ENCODE assay signal across 8 mouse cellular contexts in the genomic region with DNA sequence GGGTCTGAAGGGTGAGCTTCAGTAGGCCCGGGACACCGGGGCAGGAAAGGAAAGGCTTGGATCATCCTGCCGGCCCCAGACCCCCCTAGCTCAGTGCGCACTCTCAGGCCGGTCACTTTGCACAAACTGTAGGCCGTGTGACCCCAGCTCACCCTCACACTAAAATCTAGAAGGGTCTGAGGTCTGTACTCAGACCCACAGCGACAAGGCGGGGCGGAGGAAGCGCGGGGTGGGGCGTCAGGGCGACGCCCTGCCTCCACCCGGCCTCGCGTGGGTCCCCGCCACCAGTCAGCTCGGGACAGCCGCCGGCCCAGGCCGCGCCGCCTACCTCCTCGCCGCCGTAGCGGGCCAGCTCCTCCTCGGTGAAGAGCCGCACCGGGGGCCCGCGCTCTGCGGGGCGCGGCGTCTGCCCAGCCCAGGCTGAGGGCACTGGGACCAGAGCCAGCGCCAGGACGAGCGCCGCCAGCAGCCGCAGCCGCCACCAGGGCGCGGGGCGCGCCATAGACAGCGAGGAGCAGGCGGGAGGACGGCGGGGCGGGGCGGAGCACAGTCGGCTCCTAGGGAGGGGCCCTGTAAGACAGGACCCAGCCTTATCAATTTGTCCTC. TPM values are rescaled to one million over a fixed set of nuclear protein-coding genes. Genes with fewer than 3 reads are reported as not detected.
A peak's percentile ranks its signal among the peaks of the same experiment; 100 is the strongest.
DNase-seq lines count a peak whose midpoint lies in the region; ATAC-seq and TF ChIP-seq lines count a peak whose summit lies in the region.

TSS of gene Nenf (minus strand) at position 604 of the 606 bp plus-strand sequence.

- H3K4me2 ChIP-seq in CH12.LX (ENCODE audit: insufficient read depth, low read depth, poor library complexity, severe bottlenecking): peak within 1 kb of the TSS; percentile 70
- peak within 1 kb of the TSS; percentile 81 for H3K4me2 ChIP-seq in heart, embryonic 13.5 days
- H3K4me2 ChIP-seq in kidney, postnatal 0 days (ENCODE audit: low read length): peak within 1 kb of the TSS; percentile 65
- peak within 1 kb of the TSS; percentile 71 for H3K4me2 ChIP-seq in liver, embryonic 14.5 days (ENCODE audit: low read depth)
- peak within 1 kb of the TSS; percentile 57 for H3K4me2 ChIP-seq in neural tube, embryonic 11.5 days (ENCODE audit: low read depth)
- peak within 1 kb of the TSS; percentile 67 for H3K4me2 ChIP-seq in stomach, postnatal 0 days (replicated peaks; ENCODE audit: low read depth)

- no peaks in the 10 kb centered on the region for H3K79me2 ChIP-seq in CH12.LX (replicated peaks; ENCODE audit: control insufficient read depth, extremely low read depth, insufficient read depth, poor library complexity, severe bottlenecking)

- TF ChIP-seq RAD21 in CH12.LX (IDR thresholded peaks at IDR 0.05; ENCODE audit: low read depth, low read length): no peak

- H3K27ac ChIP-seq in CH12.LX (ENCODE audit: insufficient read depth, low read depth): no peak within 1 kb of the TSS
- H3K27ac ChIP-seq in forebrain, embryonic 10.5 days: peak within 1 kb of the TSS; percentile 95
- H3K27ac ChIP-seq in heart, embryonic 13.5 days (replicated peaks): peak within 1 kb of the TSS; percentile 80
- H3K27ac ChIP-seq in kidney, postnatal 0 days: peak within 1 kb of the TSS; percentile 72
- H3K27ac ChIP-seq in liver, embryonic 14.5 days: peak within 1 kb of the TSS; percentile 74
- H3K27ac ChIP-seq in neural tube, embryonic 11.5 days (ENCODE audit: low read depth, low read length): no peak within 1 kb of the TSS
- H3K27ac ChIP-seq in stomach, postnatal 0 days (replicated peaks): peak within 1 kb of the TSS; percentile 85

- in situ Hi-C loops in CH12.LX (cut with MboI; ENCODE audit: low pct_ligation_motif_present, low pct_unique_long_range_greater_than_20kb, low sequenced_read_pairs): loop anchor here (10.0 kb wide), 1 partner anchor 247 kb away; no protein-coding TSS in a partner anchor

- TF ChIP-seq CTCF in CH12.LX (conservative IDR thresholded peaks at IDR 0.05 in 1 of 2, IDR thresholded peaks at IDR 0.05 in 1 of 2; ENCODE audit: low read depth in 2 of 2, low read length in 2 of 2): no peak; a peak in 1 of 4 replicates
- TF ChIP-seq CTCF in kidney, postnatal 0 days (IDR thresholded peaks at IDR 0.05; ENCODE audit: low read depth): peak; percentile 8; the same call in 1 of the 2 replicates
- peak; percentile 25 for TF ChIP-seq CTCF in liver, embryonic 14.5 days (IDR thresholded peaks at IDR 0.05; ENCODE audit: low read depth)
- TF ChIP-seq CTCF in stomach, postnatal 0 days (IDR thresholded peaks at IDR 0.05; ENCODE audit: low read depth): peak; percentile 46

- under 1% methylated on average over 51 of the region's 54 CpGs for WGBS in forebrain, embryonic 10.5 days
- under 1% methylated on average over 48 of the region's 54 CpGs for WGBS in heart, embryonic 13.5 days
- WGBS in kidney, postnatal 0 days: 1% methylated on average over 53 of the region's 54 CpGs
- under 1% methylated on average over 54 of the region's 54 CpGs for WGBS in liver, embryonic 14.5 days (ENCODE audit: insufficient replicate concordance)
- 2% methylated on average over 51 of the region's 54 CpGs for WGBS in neural tube, embryonic 11.5 days
- WGBS in stomach, postnatal 0 days: under 1% methylated on average over 42 of the region's 54 CpGs

- ATAC-seq in heart, embryonic 13.5 days (ENCODE audit: extremely low read depth, insufficient number of reproducible peaks, low FRiP score, low TSS enrichment): peak; percentile 76
- ATAC-seq in kidney, postnatal 0 days (replicated peaks; ENCODE audit: low FRiP score, low read depth): peak; percentile 86
- ATAC-seq in liver, embryonic 14.5 days (ENCODE audit: insufficient read depth): peak; percentile 98
- peak; percentile 91 for ATAC-seq in neural tube, embryonic 11.5 days (ENCODE audit: insufficient read depth, low FRiP score, low TSS enrichment)
- ATAC-seq in stomach, postnatal 0 days (ENCODE audit: low FRiP score, low TSS enrichment): peak; percentile 89

- H3K36me3 ChIP-seq in CH12.LX (replicated peaks in 1 of 2; ENCODE audit: control insufficient read depth in 1 of 2, insufficient read depth in 1 of 2, low read length in 1 of 2): no peaks in the 10 kb centered on the region
- no peaks in the 10 kb centered on the region for H3K36me3 ChIP-seq in forebrain, embryonic 10.5 days (replicated peaks)
- H3K36me3 ChIP-seq in heart, embryonic 13.5 days: no peaks in the 10 kb centered on the region
- no peaks in the 10 kb centered on the region for H3K36me3 ChIP-seq in kidney, postnatal 0 days (ENCODE audit: insufficient read depth, low read length)
- H3K36me3 ChIP-seq in liver, embryonic 14.5 days (replicated peaks; ENCODE audit: control insufficient read depth, insufficient read depth, low read depth): no peaks in the 10 kb centered on the region
- H3K36me3 ChIP-seq in neural tube, embryonic 11.5 days (ENCODE audit: control insufficient read depth, insufficient read depth, low read length): no peaks in the 10 kb centered on the region
- no peaks in the 10 kb centered on the region for H3K36me3 ChIP-seq in stomach, postnatal 0 days (ENCODE audit: control insufficient read depth, insufficient read depth, low read length)

- TF ChIP-seq POLR2A in CH12.LX (IDR thresholded peaks at IDR 0.05; ENCODE audit: low read depth, low read length): peak; percentile 75

- dilution Hi-C loops in CH12.LX (cut with MboI; ENCODE audit: extremely low pct_ligation_motif_present, extremely low pct_unique_long_range_greater_than_20kb, low sequenced_read_pairs): no loop called here

- no peak for TF ChIP-seq EP300 in CH12.LX (IDR thresholded peaks at IDR 0.05; ENCODE audit: low read length)
- TF ChIP-seq EP300 in liver, embryonic 14.5 days (IDR thresholded peaks at IDR 0.05; ENCODE audit: low read depth): no peak
- TF ChIP-seq EP300 in stomach, postnatal 0 days (optimal IDR thresholded peaks at IDR 0.05): no peak

- H3K4me1 ChIP-seq in CH12.LX (ENCODE audit: control insufficient read depth in 1 of 2, insufficient read depth in 2 of 2): peaks cover 6 to 19% of the 10 kb centered on the region in 2 experiments
- peaks cover 18% of the 10 kb centered on the region for H3K4me1 ChIP-seq in forebrain, embryonic 10.5 days
- H3K4me1 ChIP-seq in heart, embryonic 13.5 days: peaks cover 30% of the 10 kb centered on the region
- H3K4me1 ChIP-seq in kidney, postnatal 0 days (replicated peaks; ENCODE audit: insufficient read depth, low read length): 0 out of 2 replicates have a peak, but pooled peaks cover 3% of the 10 kb centered on the region
- H3K4me1 ChIP-seq in liver, embryonic 14.5 days (replicated peaks; ENCODE audit: control insufficient read depth in 2 of 2, insufficient read depth in 2 of 2, low read length in 1 of 2): peaks cover 15 to 25% of the 10 kb centered on the region in 2 experiments
- H3K4me1 ChIP-seq in neural tube, embryonic 11.5 days (ENCODE audit: control insufficient read depth, insufficient read depth, low read length): peaks cover 2% of the 10 kb centered on the region; the same call in 1 of the 2 replicates
- H3K4me1 ChIP-seq in stomach, postnatal 0 days (replicated peaks; ENCODE audit: control insufficient read depth, insufficient read depth): no peaks in the 10 kb centered on the region

- H3K9ac ChIP-seq in CH12.LX (ENCODE audit: insufficient read depth, low read depth): peak within 1 kb of the TSS; percentile 70
- peak within 1 kb of the TSS; percentile 94 for H3K9ac ChIP-seq in heart, embryonic 13.5 days
- H3K9ac ChIP-seq in kidney, postnatal 0 days (ENCODE audit: low read depth, low read length): peak within 1 kb of the TSS; percentile 83
- peak within 1 kb of the TSS; percentile 83 for H3K9ac ChIP-seq in liver, embryonic 14.5 days (replicated peaks)
- peak within 1 kb of the TSS; percentile 86 for H3K9ac ChIP-seq in neural tube, embryonic 11.5 days (ENCODE audit: low read length)
- peak within 1 kb of the TSS; percentile 83 for H3K9ac ChIP-seq in stomach, postnatal 0 days (ENCODE audit: low read length)

- H3K27me3 ChIP-seq in CH12.LX (replicated peaks): no peaks in the 10 kb centered on the region
- peaks cover 17% of the 10 kb centered on the region; the same call in 1 of the 2 replicates for H3K27me3 ChIP-seq in forebrain, embryonic 10.5 days (ENCODE audit: poor library complexity, severe bottlenecking)
- no peaks in the 10 kb centered on the region for H3K27me3 ChIP-seq in heart, embryonic 13.5 days (replicated peaks)
- H3K27me3 ChIP-seq in kidney, postnatal 0 days (ENCODE audit: insufficient read depth, low read length): no peaks in the 10 kb centered on the region
- no peaks in the 10 kb centered on the region for H3K27me3 ChIP-seq in liver, embryonic 14.5 days (ENCODE audit: control insufficient read depth, insufficient read depth, low read length)
- no peaks in the 10 kb centered on the region for H3K27me3 ChIP-seq in neural tube, embryonic 11.5 days (ENCODE audit: control insufficient read depth, insufficient read depth, low read length)
- H3K27me3 ChIP-seq in stomach, postnatal 0 days (ENCODE audit: control insufficient read depth, insufficient read depth, low read length): no peaks in the 10 kb centered on the region

- DNase-seq in CH12.LX (ENCODE audit: extremely low read depth): peak; percentile 47
- DNase-seq in c-Kit-positive CD71-negative TER-119-negative erythroid progenitor cells, embryonic 14.5 days (ENCODE audit: low read depth): peak; percentile 33
- DNase-seq in forebrain, embryonic 10.5 days (ENCODE audit: extremely low spot score, low spot score): peak; percentile 70
- DNase-seq in kidney, postnatal 0 days (ENCODE audit: low spot score): peak; percentile 79
- DNase-seq in liver, embryonic 14.5 days (ENCODE audit: low read depth in 3 of 3, low spot score in 3 of 3): peak; percentile 71 to 77 (median 74)
- peak; percentile 69 for DNase-seq in neural tube, embryonic 11.5 days (ENCODE audit: low spot score)
- DNase-seq in stomach, postnatal 0 days (ENCODE audit: low spot score): peak; percentile 77

- H3K4me3 ChIP-seq in CH12.LX (replicated peaks in 1 of 3; ENCODE audit: low read depth in 2 of 3, low read length in 2 of 3, poor library complexity in 1 of 3): peak within 1 kb of the TSS; percentile 70 to 71 (median 70)
- H3K4me3 ChIP-seq in forebrain, embryonic 10.5 days: peak within 1 kb of the TSS; percentile 84
- H3K4me3 ChIP-seq in heart, embryonic 13.5 days: peak within 1 kb of the TSS; percentile 79
- peak within 1 kb of the TSS; percentile 64 for H3K4me3 ChIP-seq in kidney, postnatal 0 days (replicated peaks; ENCODE audit: low read depth, low read length)
- H3K4me3 ChIP-seq in liver, embryonic 14.5 days (ENCODE audit: insufficient read depth in 1 of 2, low read depth in 2 of 2, low read length in 2 of 2): peak within 1 kb of the TSS; percentile 65 to 79
- H3K4me3 ChIP-seq in neural tube, embryonic 11.5 days (ENCODE audit: low read depth, low read length): peak within 1 kb of the TSS; percentile 58
- H3K4me3 ChIP-seq in stomach, postnatal 0 days (ENCODE audit: low read depth, low read length): peak within 1 kb of the TSS; percentile 72

- H3K9me3 ChIP-seq in CH12.LX (replicated peaks; ENCODE audit: low read length): no peaks in the 10 kb centered on the region
- no peaks in the 10 kb centered on the region for H3K9me3 ChIP-seq in forebrain, embryonic 10.5 days
- H3K9me3 ChIP-seq in heart, embryonic 13.5 days: no peaks in the 10 kb centered on the region
- H3K9me3 ChIP-seq in kidney, postnatal 0 days (replicated peaks; ENCODE audit: low read length): no peaks in the 10 kb centered on the region
- no peaks in the 10 kb centered on the region for H3K9me3 ChIP-seq in liver, embryonic 14.5 days (ENCODE audit: control insufficient read depth, low read length)
- no peaks in the 10 kb centered on the region for H3K9me3 ChIP-seq in neural tube, embryonic 11.5 days (ENCODE audit: control insufficient read depth, low read length)
- no peaks in the 10 kb centered on the region for H3K9me3 ChIP-seq in stomach, postnatal 0 days (ENCODE audit: control insufficient read depth, low read length)

RNA-seq across cellular contexts. Expression of gene Nenf, which starts in this region (rescaled TPM):
- total RNA-seq in CH12.LX (2012; rRNA removed) (58.9 and 86.7 TPM in 2 replicates), CH12.LX (2014; rRNA removed) (35.7 and 43.8 TPM in 2 replicates)
- polyA plus RNA-seq in CH12.LX (2012; ENCODE audit: insufficient read length, low read depth): 28.8 and 38.9 TPM in 2 replicates
- 49.9 and 51.9 TPM in 2 replicates for polyA plus RNA-seq in forebrain, embryonic 10.5 days (2016; fragmentation: Nextera tagmentation; extraction: Ambion mirVana)
- 98.9 and 104 TPM in 2 replicates for polyA plus RNA-seq in heart, embryonic 13.5 days (2015; fragmentation: Nextera tagmentation; extraction: Ambion mirVana)
- polyA plus RNA-seq in kidney, postnatal 0 days (2015; fragmentation: Nextera tagmentation; extraction: Ambion mirVana): 140 and 144 TPM in 2 replicates
- 26.5 and 29.4 TPM in 2 replicates for polyA plus RNA-seq in liver, embryonic 14.5 days (2012; rRNA removed)
- 34.9 and 35.3 TPM in 2 replicates for polyA plus RNA-seq in liver, embryonic 14.5 days (2014; fragmentation: Nextera tagmentation; extraction: Ambion mirVana)
- 72.4 and 77.5 TPM in 2 replicates for polyA plus RNA-seq in neural tube, embryonic 11.5 days (2014; fragmentation: Nextera tagmentation; extraction: Ambion mirVana)
- 117 and 120 TPM in 2 replicates for polyA plus RNA-seq in stomach, postnatal 0 days (2015; fragmentation: Nextera tagmentation; extraction: Ambion mirVana)

Comparison
In these comparisons a context has a peak if more than half of its experiments do, and no peak if none do; other contexts are left out.
1. H3K27ac ChIP-seq: peak in forebrain, embryonic 10.5 days (single experiment), heart, embryonic 13.5 days (single experiment), kidney, postnatal 0 days (single experiment), liver, embryonic 14.5 days (single experiment) and stomach, postnatal 0 days (single experiment); none in CH12.LX (single experiment) and neural tube, embryonic 11.5 days (single experiment).
2. CTCF ChIP-seq: peak in kidney, postnatal 0 days (single experiment), liver, embryonic 14.5 days (single experiment) and stomach, postnatal 0 days (single experiment); none in CH12.LX (0 of 2).
3. Peak in every context shown above with its lines, with median percentiles within 50 percentile points of each other: DNase-seq, H3K4me2 ChIP-seq, H3K4me3 ChIP-seq, H3K9ac ChIP-seq and ATAC-seq.